Mouse (Mus musculus): ENCODE data around the gene Cdc26. TPM values are rescaled to one million over a fixed set of nuclear protein-coding genes. Genes with fewer than 3 reads are reported as not detected.

Cdc26 gene
- polyA plus RNA-seq, 1 experiment, result 19.2 TPM

DNA sequence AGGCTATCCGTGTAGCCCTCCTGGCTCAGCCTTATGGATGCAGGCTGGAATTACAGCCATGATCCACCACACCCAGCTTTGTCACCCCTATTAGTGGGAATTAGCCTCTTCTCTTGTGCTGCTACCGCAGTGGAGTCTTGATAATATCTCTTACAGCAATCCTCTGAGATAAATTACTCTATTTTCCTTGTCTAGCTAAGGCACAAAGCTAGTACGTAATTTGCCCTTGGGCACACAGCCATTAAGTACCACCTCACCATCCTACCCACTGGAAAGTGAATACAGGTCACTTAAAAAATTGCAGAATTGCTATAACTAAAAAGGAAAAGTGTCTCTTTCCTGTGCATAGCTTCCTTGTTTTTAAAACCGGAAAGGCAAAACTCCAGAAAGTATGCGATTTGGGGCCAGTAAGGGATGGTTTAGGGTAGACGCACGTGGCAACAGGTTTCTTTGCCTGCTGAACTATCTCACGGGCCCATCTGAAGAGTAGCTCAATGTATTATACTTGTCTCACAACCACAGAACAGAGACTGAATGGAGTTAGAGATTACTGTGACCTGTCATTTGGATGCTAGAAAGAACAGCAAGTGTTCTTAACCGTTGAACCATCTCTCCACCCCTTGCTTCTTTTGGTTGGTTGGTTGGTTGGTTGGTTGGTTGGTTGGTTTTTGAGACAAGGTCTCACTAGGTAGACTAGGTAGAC, 35.5 kb downstream of the Cdc26 start:
- Histone ChIP-seq H3K36me3 (ENCODE audit: control insufficient read depth, insufficient read depth, low read length) (no peaks in the 10 kb centered on the region), H3K4me1 (ENCODE audit: control insufficient read depth, insufficient read depth, low read length) (peaks cover 2% of the 10 kb centered on the region), H3K4me3 (ENCODE audit: control insufficient read depth, low read depth, low read length) (no peak overlapping the region), H3K27ac (ENCODE audit: control insufficient read depth, insufficient read depth, low read depth, low read length) (no peak overlapping the region), H3K27me3 (ENCODE audit: control insufficient read depth, insufficient read depth, low read length) (no peaks in the 10 kb centered on the region)
- TF ChIP-seq POLR2A (IDR thresholded peaks at IDR 0.05; ENCODE audit: control insufficient read depth, low read depth, low read length) (no peak), CTCF (IDR thresholded peaks at IDR 0.05; ENCODE audit: control insufficient read depth, insufficient read depth, insufficient replicate concordance, low read depth, low read length) (no peak)

- peaks cover 2% of the 10 kb centered on the region for H3K4me1 ChIP-seq (ENCODE audit: control insufficient read depth, insufficient read depth, low read length)
- no peak overlapping the region for H3K4me3 ChIP-seq (ENCODE audit: control insufficient read depth, low read depth, low read length)
Measured at GRCm38 (mm10) chr4:62372410-62372809, 36.0 kb downstream of the Cdc26 start.

DNA sequence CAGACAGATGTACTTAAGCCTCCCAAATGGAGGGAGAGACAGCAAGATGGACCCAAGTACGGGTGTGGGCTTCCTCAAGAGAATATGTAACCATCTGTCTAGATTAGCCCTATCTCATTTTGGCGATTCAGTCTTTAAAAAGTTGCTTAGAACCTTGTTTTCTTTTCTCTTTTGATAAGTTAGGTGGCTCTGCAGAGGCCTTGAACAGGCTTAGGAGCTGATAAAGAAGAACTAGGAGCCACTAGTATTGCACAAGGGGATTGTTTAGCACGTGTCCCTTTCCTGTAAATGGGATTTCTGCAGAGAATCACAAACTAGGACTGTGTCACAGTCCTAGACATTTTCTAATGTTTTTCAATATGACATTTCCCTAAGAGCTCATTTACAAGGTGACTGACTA, 39.4 kb downstream of the Cdc26 start:
- Histone ChIP-seq H3K27ac (ENCODE audit: control insufficient read depth, insufficient read depth, low read depth, low read length) (no peak overlapping the region), H3K36me3 (ENCODE audit: control insufficient read depth, insufficient read depth, low read length) (no peaks in the 10 kb centered on the region), H3K4me1 (ENCODE audit: control insufficient read depth, insufficient read depth, low read length) (no peaks in the 10 kb centered on the region; the same call in 1 of the 2 replicates), H3K27me3 (ENCODE audit: control insufficient read depth, insufficient read depth, low read length) (no peaks in the 10 kb centered on the region), H3K4me3 (ENCODE audit: control insufficient read depth, low read depth, low read length) (no peak overlapping the region)
- no peak for TF ChIP-seq POLR2A (IDR thresholded peaks at IDR 0.05; ENCODE audit: control insufficient read depth, low read depth, low read length)
- no peak for TF ChIP-seq CTCF (IDR thresholded peaks at IDR 0.05; ENCODE audit: control insufficient read depth, insufficient read depth, insufficient replicate concordance, low read depth, low read length)

More at GRCm38 (mm10) chr4:62372410-62372809, 36.0 kb downstream of the Cdc26 start:
- H3K36me3 ChIP-seq (ENCODE audit: control insufficient read depth, insufficient read depth, low read length), result no peaks in the 10 kb centered on the region
- H3K27ac ChIP-seq (ENCODE audit: control insufficient read depth, insufficient read depth, low read depth, low read length), result no peak overlapping the region
- TF ChIP-seq POLR2A (IDR thresholded peaks at IDR 0.05; ENCODE audit: control insufficient read depth, low read depth, low read length) (no peak), CTCF (IDR thresholded peaks at IDR 0.05; ENCODE audit: control insufficient read depth, insufficient read depth, insufficient replicate concordance, low read depth, low read length) (no peak)
- H3K27me3 ChIP-seq (ENCODE audit: control insufficient read depth, insufficient read depth, low read length), result no peaks in the 10 kb centered on the region

DNA sequence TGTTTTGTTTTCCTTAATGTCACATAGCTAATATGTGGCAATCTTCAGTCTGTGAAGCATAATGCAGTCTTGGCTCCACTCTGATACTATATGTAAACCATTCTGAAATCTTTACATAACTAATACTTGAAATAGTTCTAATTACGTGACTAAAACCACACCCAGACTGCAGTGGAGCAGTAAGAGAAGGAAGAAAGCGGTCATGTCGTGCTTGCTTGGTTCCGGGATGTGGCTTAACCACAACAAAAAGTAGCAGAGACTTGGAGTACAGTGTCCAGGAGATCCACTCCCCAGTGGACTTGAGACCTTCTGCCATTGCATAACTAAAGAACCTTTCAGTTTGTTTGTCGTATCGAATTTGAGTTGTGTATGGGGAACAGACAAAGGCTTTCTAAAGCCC, 40.9 kb downstream of the Cdc26 start:
- H3K27ac ChIP-seq (ENCODE audit: control insufficient read depth, insufficient read depth, low read depth, low read length), result no peak overlapping the region
- H3K36me3 ChIP-seq (ENCODE audit: control insufficient read depth, insufficient read depth, low read length), result no peaks in the 10 kb centered on the region
- no peaks in the 10 kb centered on the region for H3K27me3 ChIP-seq (ENCODE audit: control insufficient read depth, insufficient read depth, low read length)
- H3K4me1 ChIP-seq (ENCODE audit: control insufficient read depth, insufficient read depth, low read length), result no peaks in the 10 kb centered on the region
- no peak overlapping the region for H3K4me3 ChIP-seq (ENCODE audit: control insufficient read depth, low read depth, low read length)
- TF ChIP-seq CTCF (IDR thresholded peaks at IDR 0.05; ENCODE audit: control insufficient read depth, insufficient read depth, insufficient replicate concordance, low read depth, low read length) (no peak), POLR2A (IDR thresholded peaks at IDR 0.05; ENCODE audit: control insufficient read depth, low read depth, low read length) (no peak)

DNA sequence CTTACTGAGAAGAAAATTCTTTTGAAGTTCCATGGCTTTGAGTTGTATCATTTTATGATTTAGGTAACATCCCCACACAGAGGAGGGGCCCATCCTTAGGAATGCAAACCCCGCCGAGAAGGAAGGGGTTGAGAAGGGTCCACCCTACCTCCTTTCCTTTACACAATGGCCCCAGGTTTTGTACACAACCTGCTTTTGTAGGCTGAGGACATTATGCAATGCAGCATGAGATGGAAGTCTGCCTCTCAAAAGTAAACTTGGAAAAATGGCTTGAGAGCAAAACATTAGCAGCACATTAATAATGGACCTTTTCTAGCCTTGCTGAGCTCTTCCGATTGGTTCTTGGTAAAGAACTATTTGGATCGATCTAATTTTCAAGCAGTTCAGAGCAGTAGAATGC, 42.2 kb downstream of the Cdc26 start:
- TF ChIP-seq CTCF (IDR thresholded peaks at IDR 0.05; ENCODE audit: control insufficient read depth, insufficient read depth, insufficient replicate concordance, low read depth, low read length), result no peak
- no peak for TF ChIP-seq POLR2A (IDR thresholded peaks at IDR 0.05; ENCODE audit: control insufficient read depth, low read depth, low read length)

GRCm38 (mm10) chr4:62364299-62364698, 44.1 kb downstream of the Cdc26 start:
- Histone ChIP-seq H3K27ac (ENCODE audit: control insufficient read depth, insufficient read depth, low read depth, low read length) (no peak overlapping the region), H3K27me3 (ENCODE audit: control insufficient read depth, insufficient read depth, low read length) (no peaks in the 10 kb centered on the region), H3K36me3 (ENCODE audit: control insufficient read depth, insufficient read depth, low read length) (no peaks in the 10 kb centered on the region), H3K4me3 (ENCODE audit: control insufficient read depth, low read depth, low read length) (no peak overlapping the region), H3K4me1 (ENCODE audit: control insufficient read depth, insufficient read depth, low read length) (peaks cover 2% of the 10 kb centered on the region; the same call in 1 of the 2 replicates)
- TF ChIP-seq CTCF (IDR thresholded peaks at IDR 0.05; ENCODE audit: control insufficient read depth, insufficient read depth, insufficient replicate concordance, low read depth, low read length), result no peak
- TF ChIP-seq POLR2A (IDR thresholded peaks at IDR 0.05; ENCODE audit: control insufficient read depth, low read depth, low read length), result no peak

More for the DNA sequence above, 42.2 kb downstream of the Cdc26 start:
- Histone ChIP-seq H3K4me1 (ENCODE audit: control insufficient read depth, insufficient read depth, low read length) (no peaks in the 10 kb centered on the region), H3K4me3 (ENCODE audit: control insufficient read depth, low read depth, low read length) (no peak overlapping the region), H3K36me3 (ENCODE audit: control insufficient read depth, insufficient read depth, low read length) (no peaks in the 10 kb centered on the region), H3K27me3 (ENCODE audit: control insufficient read depth, insufficient read depth, low read length) (no peaks in the 10 kb centered on the region), H3K27ac (ENCODE audit: control insufficient read depth, insufficient read depth, low read depth, low read length) (no peak overlapping the region)

GRCm38 (mm10) chr4:62362437-62362836, 46.0 kb downstream of the Cdc26 start:
- H3K27ac ChIP-seq (ENCODE audit: control insufficient read depth, insufficient read depth, low read depth, low read length), result no peak overlapping the region
- TF ChIP-seq CTCF (IDR thresholded peaks at IDR 0.05; ENCODE audit: control insufficient read depth, insufficient read depth, insufficient replicate concordance, low read depth, low read length), result no peak
- no peak for TF ChIP-seq POLR2A (IDR thresholded peaks at IDR 0.05; ENCODE audit: control insufficient read depth, low read depth, low read length)
- no peaks in the 10 kb centered on the region for H3K27me3 ChIP-seq (ENCODE audit: control insufficient read depth, insufficient read depth, low read length)
- H3K4me1 ChIP-seq (ENCODE audit: control insufficient read depth, insufficient read depth, low read length), result peaks cover 2% of the 10 kb centered on the region; the same call in 1 of the 2 replicates
- no peaks in the 10 kb centered on the region for H3K36me3 ChIP-seq (ENCODE audit: control insufficient read depth, insufficient read depth, low read length)
- no peak overlapping the region for H3K4me3 ChIP-seq (ENCODE audit: control insufficient read depth, low read depth, low read length)

Measured in testis, adult 2 months (tissue).